Mouse (Mus musculus) cerebellum, postnatal 25 days (tissue): ENCODE measurements around the gene Slc39a3.
"Not testable (repeated sequence)": the region's sequence is repeated elsewhere in the genome, so short reads cannot be mapped to it uniquely, and the experiment has no call there.

Source experiments
- DNase-seq, 2 experiments: peaks; one replicate each; pipeline ENCODE4 v3.0.0; 2021; ENCODE audit warnings: mixed read lengths in 2 of 2

The Slc39a3 gene

GRCm38 (mm10) chr10:81036988-81037580 lies at the start of gene Slc39a3:
Gene Slc39a3, minus strand, starts transcription at chr10:81037426.
- peak; percentile 100 for DNase-seq

GRCm38 (mm10) chr10:81087021-81087420 lies 49.8 kb upstream of the Slc39a3 start:
- peak in 1 of 2 experiments; percentile 55 for DNase-seq

DNA sequence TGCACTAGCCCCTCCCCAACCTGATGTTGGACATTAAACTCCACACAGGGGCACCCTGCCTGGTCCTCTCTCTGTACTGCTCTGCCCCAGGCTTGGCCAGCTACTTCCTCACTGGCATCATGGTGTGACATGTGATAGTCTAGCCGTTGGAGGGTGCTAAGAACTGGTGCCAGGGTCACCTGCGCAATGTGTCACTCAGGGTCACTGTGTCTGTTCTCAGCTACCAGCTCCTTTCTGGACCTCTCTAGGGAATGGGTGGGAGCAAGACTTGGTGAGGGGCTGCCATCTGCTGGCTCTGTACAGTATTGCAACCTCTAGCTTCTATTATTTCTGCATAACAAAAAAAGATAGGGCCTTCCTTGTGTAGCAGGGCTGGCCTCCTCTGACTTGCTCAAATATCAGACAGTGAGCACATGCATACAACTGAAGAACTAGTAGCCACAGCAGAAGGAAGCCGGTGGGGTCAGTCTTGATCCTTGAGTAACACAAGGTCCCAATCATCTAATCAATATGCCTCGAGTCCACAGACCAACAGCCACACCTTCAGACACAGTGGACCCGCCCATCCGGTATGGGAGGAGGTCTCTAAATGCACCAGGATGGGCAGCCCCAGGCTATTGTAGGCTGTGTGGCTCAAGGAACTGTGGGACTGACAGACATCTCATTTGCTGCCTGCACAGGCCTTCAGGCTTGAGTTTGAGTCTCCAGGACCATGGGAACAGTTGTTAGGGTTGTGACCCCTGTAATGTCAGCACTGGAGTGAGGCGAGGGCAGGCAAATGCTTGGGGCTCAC lies 45.1 kb upstream of the Slc39a3 start:
- DNase-seq, result peak; percentile 87

DNA sequence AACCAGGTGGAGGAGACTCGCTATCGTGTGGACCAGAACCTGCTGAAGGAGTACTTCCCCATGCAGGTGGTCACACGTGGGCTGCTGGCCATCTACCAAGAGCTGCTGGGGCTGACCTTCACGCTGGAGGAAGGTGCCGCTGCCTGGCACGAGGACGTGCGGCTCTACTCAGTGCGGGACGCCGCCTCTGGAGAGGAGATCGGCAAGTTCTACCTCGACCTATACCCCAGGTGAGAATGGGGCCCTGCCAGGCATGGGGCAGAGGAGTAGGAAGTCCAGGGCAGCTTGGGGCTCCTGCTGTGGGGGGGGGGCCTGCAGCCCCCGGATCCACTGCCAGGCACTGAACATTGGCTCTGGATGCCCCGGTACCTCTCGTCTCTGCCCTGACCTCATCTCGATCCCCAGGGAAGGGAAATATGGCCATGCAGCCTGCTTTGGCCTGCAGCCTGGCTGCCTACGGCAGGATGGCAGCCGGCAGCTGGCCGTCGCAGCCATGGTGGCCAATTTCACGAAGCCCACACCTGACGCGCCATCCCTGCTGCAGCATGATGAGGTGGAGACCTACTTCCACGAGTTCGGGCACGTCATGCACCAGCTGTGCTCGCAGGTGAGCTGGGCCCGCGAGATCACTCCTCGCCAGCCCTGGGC lies 42.9 kb upstream of the Slc39a3 start:
- DNase-seq, result peak; percentile 53 to 60

DNA sequence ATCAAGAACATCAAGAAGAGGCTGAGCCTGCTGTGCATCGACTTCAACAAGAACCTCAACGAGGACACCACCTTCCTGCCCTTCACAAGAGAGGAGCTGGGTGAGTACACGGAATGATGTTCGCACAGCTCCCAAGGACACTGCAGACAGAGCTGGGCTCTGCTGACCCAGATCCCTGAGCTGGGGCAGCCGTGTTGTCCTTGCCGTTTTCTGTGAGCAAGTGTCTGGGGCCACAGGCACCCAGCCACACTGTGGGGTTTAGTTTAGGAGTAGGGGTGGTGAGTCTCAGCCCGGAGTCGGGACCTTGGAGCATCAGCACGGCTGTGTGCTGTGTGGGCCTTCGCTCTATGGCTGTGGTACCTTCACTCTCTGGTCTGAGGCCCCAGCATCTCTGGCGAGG lies 40.7 kb upstream of the Slc39a3 start:
- no peak for DNase-seq

- DNase-seq, result no peak
These were observed 39.1 kb upstream of the Slc39a3 start for GRCm38 (mm10) chr10:81076356-81076755.

GRCm38 (mm10) chr10:81075734-81076133 lies 38.5 kb upstream of the Slc39a3 start:
- no peak for DNase-seq

DNA sequence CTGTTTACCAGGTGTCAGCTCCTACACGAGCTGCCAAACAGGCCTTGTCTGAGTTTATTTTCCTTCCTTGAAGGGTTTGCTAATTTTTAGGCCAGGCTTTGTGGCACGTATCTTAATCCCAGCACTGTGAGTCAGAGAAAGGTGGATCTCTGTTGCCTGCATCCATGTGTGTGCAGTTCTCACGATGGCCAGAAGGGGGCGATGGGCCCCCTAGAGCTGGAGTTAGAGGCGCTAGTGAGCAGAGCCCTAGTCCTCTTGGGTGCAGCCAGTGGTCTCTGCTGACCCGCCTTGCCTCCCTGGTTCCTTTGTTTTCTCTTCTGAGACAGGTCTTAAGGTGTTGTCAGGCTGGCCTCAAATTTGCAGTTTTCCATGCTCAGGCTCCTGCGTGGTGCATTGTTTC lies 36.2 kb upstream of the Slc39a3 start:
- no peak for DNase-seq

GRCm38 (mm10) chr10:81072290-81072689 lies 35.1 kb upstream of the Slc39a3 start:
- DNase-seq, result no peak

- peak; percentile 97 to 98 for DNase-seq
These were observed 32.6 kb upstream of the Slc39a3 start, which contains the start of gene Thop1 for GRCm38 (mm10) chr10:81069836-81070235. Gene Thop1, plus strand, starts transcription at chr10:81070035.

- no peak for DNase-seq
These were observed 31.5 kb upstream of the Slc39a3 start for GRCm38 (mm10) chr10:81068706-81069105.

- DNase-seq, result not testable (repeated sequence)
These were observed 27.3 kb upstream of the Slc39a3 start for GRCm38 (mm10) chr10:81064519-81064918.

DNA sequence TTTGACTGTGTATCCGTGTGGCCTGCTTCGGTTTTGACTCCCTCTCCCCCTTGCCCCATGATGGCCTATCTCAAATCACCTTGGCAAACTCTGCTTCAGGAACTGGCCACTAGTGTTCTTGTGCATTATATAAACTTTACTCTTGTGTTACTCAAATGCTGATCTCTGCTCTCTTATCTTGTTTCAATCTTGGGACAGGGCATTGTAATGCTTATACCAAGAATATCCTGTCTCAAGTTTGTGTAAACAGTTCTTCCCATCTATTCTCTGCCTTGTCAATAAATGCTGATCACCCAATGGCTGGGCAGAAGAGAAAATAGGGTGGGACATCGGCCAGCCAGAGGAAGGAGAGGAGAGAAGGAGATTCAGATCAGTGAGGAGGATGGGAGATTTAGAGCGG lies 25.5 kb upstream of the Slc39a3 start:
- no peak for DNase-seq

DNA sequence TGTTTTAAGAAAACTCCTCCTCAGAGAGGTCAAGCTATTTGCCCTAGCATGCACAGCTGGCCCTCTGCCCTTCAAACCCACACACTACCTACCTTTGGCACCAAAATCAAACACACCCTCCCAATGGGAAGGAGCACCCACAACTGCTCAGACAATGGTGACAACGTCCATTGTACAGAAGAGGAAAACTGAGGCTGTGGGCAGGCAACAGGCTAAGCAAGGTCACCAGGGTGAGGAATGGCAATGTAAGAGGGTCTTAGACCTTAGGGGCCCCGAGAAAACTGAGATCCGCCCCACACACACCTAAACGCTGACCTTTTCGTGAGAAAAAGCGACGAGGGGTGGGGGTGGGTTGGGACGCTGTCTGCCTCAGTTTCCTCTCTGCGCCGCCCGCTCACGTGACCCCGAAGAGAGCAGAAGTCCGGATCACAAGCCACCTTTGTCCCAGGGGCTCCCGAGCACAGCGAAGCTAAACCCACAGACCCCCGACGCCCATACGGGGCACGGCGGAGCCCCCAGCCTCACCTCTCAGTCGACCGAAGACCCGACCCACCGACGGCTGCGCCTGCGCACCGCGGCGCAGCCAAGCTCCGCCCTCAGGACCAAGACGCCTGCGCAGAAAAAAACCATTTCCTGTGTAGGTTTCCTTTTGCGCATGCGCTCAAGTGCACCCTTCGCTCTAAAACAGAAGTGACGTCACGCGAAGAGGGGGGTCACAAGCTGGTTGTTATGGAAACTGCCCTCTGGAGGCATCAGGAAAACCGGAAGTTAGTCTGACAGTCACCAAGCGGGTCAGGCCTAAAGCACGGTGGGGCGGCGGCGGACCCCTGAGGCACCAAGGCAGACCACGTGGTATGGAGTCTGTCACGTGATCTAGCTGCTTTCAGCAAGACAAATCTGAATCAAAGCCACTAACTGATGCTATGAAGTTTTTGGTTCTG lies 22.6 kb upstream of the Slc39a3 start, which contains the start of gene Sgta:
Gene Sgta, minus strand, starts transcription at position 579 of the 941 bp plus-strand sequence.
- DNase-seq, result peak; percentile 99

GRCm38 (mm10) chr10:81058896-81059295 lies 21.7 kb upstream of the Slc39a3 start:
- DNase-seq, result no peak

GRCm38 (mm10) chr10:81057406-81058130 lies 20.3 kb upstream of the Slc39a3 start:
- DNase-seq, result no peak

GRCm38 (mm10) chr10:81055802-81056340 lies 18.6 kb upstream of the Slc39a3 start:
- not testable (repeated sequence) for DNase-seq

DNA sequence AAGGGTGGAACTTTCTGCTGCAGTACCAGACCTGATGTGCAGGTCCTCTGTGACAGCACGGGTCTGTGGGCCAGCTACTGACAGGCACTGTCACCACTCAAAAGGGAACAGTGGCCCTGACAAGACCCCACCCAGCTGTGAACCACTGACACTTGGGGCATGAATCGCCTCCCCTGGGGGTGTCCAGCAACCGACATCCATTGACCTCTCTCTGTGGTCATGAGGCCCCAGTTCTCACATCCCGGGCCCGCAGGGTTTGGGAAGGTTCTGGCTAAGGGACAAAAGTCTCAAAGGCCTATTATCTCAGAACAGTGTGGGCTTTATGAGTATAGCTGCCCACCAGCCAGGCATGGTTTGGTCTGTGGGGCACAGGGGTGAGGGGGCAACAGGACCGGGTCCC lies 17.9 kb upstream of the Slc39a3 start:
- DNase-seq, result no peak

DNA sequence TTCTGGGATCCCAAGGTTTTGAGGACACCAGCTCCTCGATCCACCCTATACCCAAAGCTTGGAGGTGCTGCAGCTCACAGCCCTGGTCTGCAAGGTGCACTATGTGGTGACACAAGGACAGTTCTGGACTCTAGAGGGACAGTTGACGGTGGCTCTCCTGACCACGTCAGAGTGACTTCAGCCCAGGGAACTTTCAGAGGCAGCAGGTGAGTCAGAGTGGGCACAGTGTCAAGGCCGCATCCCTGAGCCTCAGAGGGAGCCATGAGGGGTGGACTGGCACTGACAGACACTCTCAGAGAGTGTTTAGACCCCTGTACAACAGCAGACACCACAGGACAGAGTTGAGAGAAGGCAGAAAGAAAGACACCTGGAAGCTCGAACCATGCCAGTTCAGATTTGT lies 15.4 kb upstream of the Slc39a3 start:
- no peak for DNase-seq

DNA sequence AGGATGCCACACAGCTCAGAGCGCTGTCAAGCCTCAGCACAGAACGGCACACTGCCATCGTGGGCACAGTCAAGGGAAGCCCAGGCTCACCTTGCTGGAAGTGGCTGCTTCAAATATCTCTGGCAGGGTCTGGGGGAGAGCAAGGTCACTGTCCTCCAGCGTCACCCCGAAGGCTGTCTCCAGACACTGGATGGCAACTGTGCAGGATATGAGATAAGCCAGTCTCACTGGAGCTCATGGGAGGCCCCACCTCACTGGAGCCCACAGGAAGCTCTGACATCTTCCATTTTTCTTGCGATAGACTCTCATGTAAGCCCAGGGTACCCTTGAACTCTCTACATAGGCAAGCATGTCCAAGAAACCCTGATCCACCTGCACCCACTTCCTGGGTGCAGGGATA lies 13.9 kb upstream of the Slc39a3 start:
- DNase-seq, result no peak

- peak in 1 of 2 experiments; percentile 54 for DNase-seq
These were observed 13.4 kb upstream of the Slc39a3 start for GRCm38 (mm10) chr10:81050645-81051044.
